Mouse (Mus musculus) midbrain, embryonic 15.5 days (tissue): Measurements from ENCODE around the gene Tubb2a. TPM values are rescaled to one million over a fixed set of nuclear protein-coding genes. Genes with fewer than 3 reads are reported as not detected.

ENCODE experiments used
- polyA plus RNA-seq: library from polyadenylated mRNA; unstranded; fragments of >200 nt; fragmentation: Nextera tagmentation; extraction: Ambion mirVana; gene quantifications from 2 replicates; pipeline ENCODE4 v1.2.1, GENCODE M21; 2015

Tubb2a gene
- polyA plus RNA-seq, 1 experiment from 2014 or later: 3,188 TPM

Other genes with a start within 250 kb of the Tubb2a start
- not detected in 2 replicates for gene Serpinb6e, start 234.6 kb downstream of the Tubb2a start, polyA plus RNA-seq
- gene Serpinb6c, start 172.3 kb downstream of the Tubb2a start, polyA plus RNA-seq: 0.51 TPM in 1 of 2 replicates, not detected in the other
- gene Nqo2, start 113.3 kb downstream of the Tubb2a start, polyA plus RNA-seq: 7.2 and 8.3 TPM in 2 replicates
- 6.2 and 6.7 TPM in 2 replicates for gene Ripk1, start 75.6 kb downstream of the Tubb2a start, polyA plus RNA-seq
- gene Serpinb6a, start 75.2 kb downstream of the Tubb2a start, polyA plus RNA-seq: 29.1 and 33.9 TPM in 2 replicates
- gene Bphl, start 40.4 kb downstream of the Tubb2a start, polyA plus RNA-seq: 35.4 and 36.8 TPM in 2 replicates
- gene Tubb2b, start 52.5 kb upstream of the Tubb2a start, polyA plus RNA-seq: 1,126 and 1,130 TPM in 2 replicates
- gene Psmg4, start 85.0 kb upstream of the Tubb2a start, polyA plus RNA-seq: 66.6 and 69.2 TPM in 2 replicates